Mouse (Mus musculus) hindlimb bud, embryonic 11.5 days (tissue): ENCODE measurements around the gene Cd69.
A peak's percentile ranks its signal among the peaks of the same experiment; 100 is the strongest.

Experiments used
- DNase-seq: peaks from one replicate; pipeline ENCODE4 v3.0.0-alpha.2; 2012; ENCODE audit warnings: low read depth, low spot score; ENCODE audit errors: extremely low spot score

Gene Cd69

DNA sequence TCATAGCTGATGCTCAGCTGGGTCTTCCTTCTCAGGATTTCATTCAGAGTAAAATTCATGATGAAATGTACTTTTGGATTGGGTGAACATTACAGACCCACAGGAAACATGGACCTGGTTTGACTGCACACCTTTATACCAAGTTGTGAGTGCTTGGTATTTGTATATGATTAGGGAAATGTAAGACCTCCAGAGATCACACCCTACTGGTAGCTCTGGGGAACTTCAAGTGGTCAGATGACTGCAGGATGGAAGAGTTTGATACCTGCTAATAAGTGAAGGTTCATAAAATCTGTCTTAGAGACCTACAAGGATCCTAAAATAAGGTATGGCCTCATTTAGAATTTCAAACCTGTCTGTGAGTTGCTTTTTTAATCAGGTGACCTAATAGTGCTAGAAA, 27.0 kb downstream of the Cd69 start:
- DNase-seq, result no peak

DNA sequence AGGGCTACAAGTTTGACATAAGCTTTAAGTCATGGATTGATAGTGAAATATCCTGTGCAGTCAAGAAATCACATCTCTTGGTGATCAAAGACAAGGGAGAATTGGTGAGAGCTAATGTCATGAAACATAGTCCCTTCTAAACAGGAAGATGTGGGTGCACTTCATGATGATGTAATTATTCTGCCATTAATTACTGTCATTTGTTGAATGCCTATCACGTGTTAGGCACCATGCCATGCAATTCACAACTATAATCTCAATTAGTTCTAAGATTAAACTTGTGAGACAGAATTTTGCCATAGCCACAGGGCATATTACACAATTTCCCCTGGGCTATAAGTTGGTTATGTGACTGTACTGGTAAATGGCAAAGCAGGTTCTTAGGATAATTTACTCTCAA, 28.2 kb downstream of the Cd69 start:
- no peak for DNase-seq

DNA sequence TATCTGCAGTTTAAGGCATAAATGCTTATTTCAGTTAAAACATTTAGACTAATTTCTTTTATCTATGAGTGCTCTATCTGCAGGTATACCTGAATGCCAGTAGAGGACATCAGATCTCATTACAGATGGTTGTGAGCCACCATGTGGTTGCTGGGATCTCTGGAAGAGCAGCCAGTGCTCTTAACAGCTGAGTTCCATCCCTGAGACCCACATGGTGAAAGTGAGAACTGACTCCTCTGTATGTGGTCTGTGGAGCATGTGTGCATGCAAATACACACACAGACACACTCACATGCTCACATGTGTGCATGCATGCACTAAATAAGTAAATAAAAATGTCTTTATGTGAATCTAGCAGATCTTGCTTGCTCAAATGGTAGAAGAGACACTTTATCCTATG, 29.4 kb downstream of the Cd69 start:
- DNase-seq, result no peak

DNA sequence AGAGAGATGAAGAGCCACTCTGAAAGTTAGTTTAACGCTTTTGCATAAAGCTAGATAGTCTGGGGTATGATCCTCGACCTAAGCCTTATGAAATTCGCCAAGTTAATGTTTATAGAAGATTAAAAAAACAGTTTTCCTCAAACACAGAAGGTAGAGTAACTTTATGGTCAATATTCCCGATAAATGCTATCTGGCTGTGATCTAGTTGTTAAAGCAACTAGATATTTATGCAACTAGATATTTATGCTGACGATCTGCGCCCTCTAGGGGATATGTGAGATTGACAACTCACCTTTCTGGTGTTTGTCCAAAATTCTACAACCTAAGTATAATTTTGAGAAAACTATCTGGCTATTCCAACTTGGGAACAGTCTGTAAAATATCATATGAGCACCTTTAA, 33.3 kb downstream of the Cd69 start:
- no peak for DNase-seq

DNA sequence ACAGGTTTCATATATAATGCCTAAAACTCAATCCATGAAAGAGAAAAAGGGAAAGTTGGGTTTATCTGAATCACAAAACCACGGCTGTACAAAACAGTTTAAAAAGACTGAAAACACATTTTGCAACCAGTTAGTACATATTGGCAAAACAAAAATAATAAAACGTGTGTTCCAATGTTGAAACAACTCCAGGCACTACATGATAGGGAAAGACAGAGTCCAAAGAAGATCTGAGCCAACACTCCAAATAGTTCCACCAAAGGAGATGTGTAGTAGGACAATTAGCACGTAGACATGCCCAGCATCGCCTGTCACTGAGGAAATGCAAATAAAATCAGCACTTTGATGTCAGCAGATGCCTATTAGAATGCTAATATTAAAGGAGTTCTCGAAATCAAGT, 33.8 kb downstream of the Cd69 start:
- DNase-seq, result no peak

GRCm38 (mm10) chr6:129239564-129240248, 35.5 kb downstream of the Cd69 start:
- no peak for DNase-seq

GRCm38 (mm10) chr6:129238275-129239038, 36.8 kb downstream of the Cd69 start:
- no peak for DNase-seq

DNA sequence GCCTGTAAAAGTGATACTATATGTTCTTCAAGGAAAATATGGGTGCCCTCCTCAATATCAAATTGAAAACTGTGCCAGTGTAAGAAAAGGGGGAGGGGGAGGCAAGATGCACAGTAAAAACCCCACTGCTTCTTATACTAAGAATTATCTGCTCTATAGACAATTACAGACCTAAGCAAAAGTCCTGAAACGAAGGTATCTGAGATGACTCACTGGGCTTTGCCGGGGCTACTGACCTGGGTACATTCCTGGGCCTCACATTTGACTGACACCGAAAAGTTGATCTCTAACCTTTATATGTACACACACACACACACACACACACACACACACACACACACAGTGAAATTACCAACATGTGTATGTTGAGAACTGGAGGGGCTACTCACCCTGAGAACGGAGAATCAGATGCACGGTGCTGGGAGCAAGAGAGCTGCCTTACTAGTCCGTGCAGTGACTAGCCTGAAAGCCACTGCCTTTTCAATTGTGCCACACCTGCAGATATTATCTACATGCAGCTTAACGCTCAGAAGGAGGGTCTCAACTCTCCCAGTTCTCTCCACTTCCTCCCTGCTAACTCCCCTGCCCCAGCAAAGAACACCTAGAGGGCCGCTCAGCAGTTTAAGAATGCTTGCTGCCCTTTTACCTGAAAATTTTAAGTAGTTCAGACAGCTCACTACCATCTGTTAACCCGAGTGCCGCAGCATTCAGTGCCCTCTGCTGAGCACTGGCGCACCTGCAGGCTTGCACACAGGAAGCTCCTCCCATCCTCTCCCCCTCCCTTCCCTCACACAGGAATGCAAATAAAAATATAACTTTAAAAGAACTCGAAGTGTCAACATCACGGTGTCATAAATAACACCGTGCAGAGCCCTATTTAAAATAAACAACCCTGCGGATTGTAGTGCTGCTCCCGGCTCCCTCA, 37.6 kb downstream of the Cd69 start:
- DNase-seq, result peak; percentile 33

DNA sequence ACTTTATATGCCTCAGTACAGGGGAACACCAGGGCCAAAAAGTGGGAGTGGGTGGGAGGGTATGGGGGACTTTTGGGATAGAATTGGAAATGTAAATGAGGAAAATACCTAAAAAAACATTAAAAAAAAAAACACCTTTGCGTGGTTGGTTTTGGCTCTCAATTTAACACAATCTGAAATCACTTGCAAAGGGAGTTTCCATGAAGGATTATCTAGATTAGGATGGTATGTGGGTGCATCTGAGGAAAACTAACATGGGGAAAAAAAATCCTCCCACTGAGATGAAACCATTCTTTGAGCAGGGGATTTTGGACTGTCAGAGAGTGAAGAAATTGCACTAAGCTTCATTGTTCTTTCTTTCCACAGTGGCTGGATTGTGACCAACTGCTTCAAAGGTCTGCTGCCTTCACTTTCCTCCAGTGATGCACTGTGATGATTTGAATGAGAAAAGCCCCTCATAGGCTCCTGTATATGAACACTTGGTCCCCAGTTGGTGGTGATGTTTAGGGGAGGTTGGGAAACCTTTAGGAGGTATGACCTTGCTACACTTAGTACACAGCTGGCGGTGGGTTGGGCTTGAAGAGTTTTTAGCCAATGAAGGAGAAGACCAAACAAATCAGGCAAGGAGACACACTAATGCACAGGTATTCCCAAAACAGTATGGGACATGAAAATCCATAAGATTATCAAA, 38.4 kb downstream of the Cd69 start:
- DNase-seq, result no peak

- no peak for DNase-seq
Measured at GRCm38 (mm10) chr6:129235855-129236461, 39.3 kb downstream of the Cd69 start.

DNA sequence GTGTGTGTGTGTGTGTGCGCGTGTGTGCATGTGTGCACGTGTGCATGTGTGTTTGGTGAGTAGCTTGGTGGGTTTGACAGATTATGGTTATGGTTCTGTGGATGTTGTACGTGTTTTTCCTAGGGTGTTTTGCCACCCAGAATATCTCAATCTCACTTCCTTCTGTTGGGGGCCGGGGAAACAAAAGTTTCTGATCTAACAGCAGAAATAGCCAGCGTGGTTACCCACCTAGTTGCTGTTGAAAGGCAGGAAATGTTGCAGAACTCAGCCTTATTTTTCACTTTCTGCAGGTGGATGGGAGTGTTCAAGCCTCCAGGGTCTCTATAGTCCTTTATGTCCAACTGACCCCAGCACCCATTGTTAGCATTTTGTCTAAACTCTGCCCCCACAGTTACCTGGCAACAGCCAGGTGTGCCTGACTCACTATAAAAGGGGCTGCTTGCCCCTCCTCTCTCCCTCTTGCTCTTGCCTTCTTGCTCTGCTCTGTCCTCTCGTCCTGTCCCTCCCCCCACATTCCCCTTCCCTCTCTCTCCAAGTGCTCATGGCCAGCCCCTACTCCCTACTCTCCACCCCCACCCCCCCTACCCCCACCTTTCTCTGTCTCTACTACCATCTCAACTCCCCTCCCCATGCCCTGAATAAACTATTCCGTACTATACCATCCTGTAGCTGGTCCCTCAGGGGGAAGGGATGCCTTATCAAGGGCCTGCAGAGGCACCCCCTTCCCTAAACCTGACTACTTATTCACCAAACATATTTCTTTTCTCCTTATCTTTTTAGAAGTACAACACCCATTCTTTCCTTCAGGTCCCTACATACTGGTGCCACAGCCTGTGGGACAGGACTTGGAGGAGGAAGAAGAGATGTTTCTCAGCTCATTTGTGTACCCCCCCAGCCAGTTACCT, 40.5 kb downstream of the Cd69 start:
- no peak for DNase-seq

DNA sequence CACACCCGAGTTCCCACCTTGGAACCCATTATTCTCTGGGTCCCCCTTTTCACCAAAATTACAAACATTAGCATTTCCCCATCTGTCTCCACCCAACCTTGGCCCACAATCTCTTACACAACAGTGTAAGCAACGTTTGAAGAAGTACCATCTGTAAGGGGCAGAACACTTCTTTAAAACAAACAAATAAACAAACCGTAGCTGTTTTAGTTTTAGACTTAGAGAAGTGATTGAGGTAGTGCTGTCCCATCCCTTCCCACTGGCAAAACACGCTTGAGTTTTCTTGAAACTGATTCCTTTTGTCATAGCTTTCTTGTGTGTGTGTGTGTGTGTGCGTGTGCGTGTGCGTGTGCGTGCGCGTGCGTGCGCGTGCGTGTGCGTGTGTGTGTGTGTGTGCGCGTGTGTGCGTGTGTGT, 41.3 kb downstream of the Cd69 start:
- no peak for DNase-seq

DNA sequence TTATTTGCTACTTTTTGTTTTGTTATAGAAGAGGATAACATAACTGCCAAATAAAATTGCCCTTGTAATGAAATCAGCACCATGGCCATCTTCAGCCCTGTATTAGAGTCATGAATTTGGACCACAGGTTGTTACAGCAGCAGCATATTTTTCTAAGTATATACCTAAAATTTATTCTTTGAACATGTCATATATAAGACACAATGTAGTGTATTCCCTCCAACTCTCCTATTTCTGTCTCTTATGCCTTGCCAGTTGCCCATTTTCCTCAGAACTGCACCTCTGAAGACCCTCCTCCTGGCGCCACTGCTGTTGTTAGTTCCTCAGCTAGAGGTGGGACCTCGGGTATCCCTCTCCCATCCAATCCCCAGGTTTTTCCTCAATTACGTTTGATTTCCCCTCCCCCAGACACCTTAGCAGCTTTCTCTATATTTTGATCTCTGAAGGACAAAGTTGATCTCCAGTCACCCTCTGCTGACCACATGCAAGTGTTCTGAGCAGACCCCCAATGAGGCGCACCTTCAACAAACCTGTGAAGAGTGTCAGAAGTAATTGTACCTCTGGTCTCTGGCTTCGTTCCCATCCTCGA, 41.8 kb downstream of the Cd69 start:
- DNase-seq, result no peak

DNA sequence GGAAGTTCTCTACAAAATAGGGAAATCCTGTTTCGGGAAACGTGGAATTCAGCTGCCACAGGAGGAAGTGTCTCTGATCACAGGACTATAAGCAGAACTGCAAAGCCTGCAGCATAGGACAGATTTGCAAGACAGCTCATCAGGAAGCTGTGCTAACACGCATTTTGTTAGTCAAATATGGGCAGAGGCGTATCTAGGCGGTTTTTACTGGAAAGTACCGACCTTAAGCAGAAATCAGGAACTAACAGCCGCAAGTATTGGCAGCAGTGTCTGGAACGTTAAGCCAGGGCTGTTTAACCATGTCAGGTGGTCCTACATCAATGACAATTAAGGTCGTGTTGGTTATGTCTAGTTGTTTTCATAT, 42.4 kb downstream of the Cd69 start:
- DNase-seq, result no peak

DNA sequence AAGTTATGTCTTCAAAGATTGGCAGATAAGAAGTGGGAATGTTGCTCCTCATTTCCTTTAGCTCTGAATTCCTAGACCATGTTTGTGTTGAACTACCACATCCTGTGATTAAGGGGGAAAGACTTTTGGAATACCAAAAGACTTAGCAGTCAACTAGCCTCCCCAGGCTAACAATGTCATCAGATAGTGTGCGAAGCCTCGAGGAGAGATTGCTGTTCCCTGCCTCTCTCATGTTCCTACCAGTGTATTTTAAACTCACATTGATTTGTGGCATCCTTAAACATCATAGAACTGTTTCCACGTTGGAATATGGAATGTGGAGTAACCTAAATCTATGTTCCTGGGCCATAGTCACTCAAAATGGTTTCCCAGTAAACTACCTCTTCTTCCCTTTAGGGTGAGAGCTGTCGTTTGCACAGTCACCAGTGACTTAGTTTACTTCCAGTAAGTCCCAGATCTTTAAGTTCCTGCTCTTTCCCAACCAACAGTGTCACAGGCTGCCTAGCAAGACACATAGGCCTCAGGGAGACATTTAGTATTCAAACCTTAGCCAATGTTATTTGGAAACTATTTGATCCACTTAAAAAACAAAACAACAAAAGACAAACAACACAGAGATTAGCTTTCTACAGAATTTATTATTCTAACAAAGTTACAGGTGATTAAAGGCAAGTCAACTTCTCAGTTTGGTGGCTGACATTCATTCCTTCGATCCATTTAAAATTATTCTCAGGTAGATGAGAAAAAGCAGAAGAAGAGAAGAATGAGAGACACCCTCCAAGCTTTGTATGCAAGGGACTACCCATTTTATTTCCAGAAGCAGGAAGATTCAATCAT, 43.0 kb downstream of the Cd69 start:
- DNase-seq, result no peak

- DNase-seq, result no peak
Measured at GRCm38 (mm10) chr6:129229774-129230578, 45.3 kb downstream of the Cd69 start.

GRCm38 (mm10) chr6:129228935-129229773, 46.1 kb downstream of the Cd69 start:
- DNase-seq, result no peak
